Mouse (Mus musculus): ENCODE data around the gene Adrm1. TPM values are rescaled to one million over a fixed set of nuclear protein-coding genes. Genes with fewer than 3 reads are reported as not detected.

Adrm1 gene
- 122 and 128 TPM in 2 replicates for polyA plus RNA-seq (2012; rRNA removed)

GRCm38 (mm10) chr2:180170806-180171521 lies at the start of gene Adrm1:
Adrm1 (plus strand) TSS chr2:180171485.

Other genes with a start within 250 kb of the Adrm1 start
- 18.9 and 21.6 TPM in 2 replicates for gene Taf4, start 194.8 kb upstream of the Adrm1 start, polyA plus RNA-seq (2012; rRNA removed)
- 169 and 201 TPM in 2 replicates for gene Lsm14b, start 146.5 kb upstream of the Adrm1 start, polyA plus RNA-seq (2012; rRNA removed)
- 361 and 390 TPM in 2 replicates for gene Psma7, start 129.1 kb upstream of the Adrm1 start, polyA plus RNA-seq (2012; rRNA removed)
- gene Ss18l1, start 129.0 kb upstream of the Adrm1 start, polyA plus RNA-seq (2012; rRNA removed), result 45.2 and 45.3 TPM in 2 replicates
- 39.3 and 40.8 TPM in 2 replicates for gene Mtg2, start 100.9 kb upstream of the Adrm1 start, polyA plus RNA-seq (2012; rRNA removed)
- 7.2 and 8.6 TPM in 2 replicates for gene Hrh3, start 67.0 kb upstream of the Adrm1 start, polyA plus RNA-seq (2012; rRNA removed)
- gene Osbpl2, start 52.2 kb upstream of the Adrm1 start, polyA plus RNA-seq (2012; rRNA removed), result 40.8 and 42.8 TPM in 2 replicates
- 5.2 and 14.0 TPM in 2 replicates for gene Lama5, start 54.4 kb downstream of the Adrm1 start, polyA plus RNA-seq (2012; rRNA removed)
- gene Rps21, start 85.9 kb downstream of the Adrm1 start, polyA plus RNA-seq (2012; rRNA removed), result 2,791 and 2,950 TPM in 2 replicates
- 48.8 and 50.4 TPM in 2 replicates for gene Cables2, start 102.0 kb downstream of the Adrm1 start, polyA plus RNA-seq (2012; rRNA removed)
- gene Rbbp8nl, start 118.4 kb downstream of the Adrm1 start, polyA plus RNA-seq (2012; rRNA removed), result 0.26 TPM in 1 of 2 replicates, not detected in the other
- gene Gata5, start 163.2 kb downstream of the Adrm1 start, polyA plus RNA-seq (2012; rRNA removed), result not detected in 2 replicates

Measured in central nervous system, embryonic 14 days (tissue).